Mouse (Mus musculus) limb, embryonic 10.5 days (tissue): ENCODE data around the gene Smtn. TPM values are rescaled to one million over a fixed set of nuclear protein-coding genes. Genes with fewer than 3 reads are reported as not detected.

Experiments
- DNase-seq: peaks from one replicate; pipeline ENCODE4 v3.0.0-alpha.2; 2017; ENCODE audit warnings: low spot score
- H3K27ac ChIP-seq: fragments of 300-500 bp; sonication (generic); 2 replicates; pipeline ENCODE4 v1.5.1; 2016; ENCODE audit warnings: mild to moderate bottlenecking
- H3K27me3 ChIP-seq: fragments of 300-500 bp; sonication (generic); 2 replicates; pipeline ENCODE4 v1.6.1; 2016; ENCODE audit warnings: low read depth, mild to moderate bottlenecking; ENCODE audit not compliant: poor library complexity, severe bottlenecking
- H3K36me3 ChIP-seq: fragments of 300-500 bp; sonication (generic); 2 replicates; pipeline ENCODE4 v1.6.1; 2016; ENCODE audit warnings: mild to moderate bottlenecking, moderate library complexity
- H3K4me1 ChIP-seq: fragments of 300-500 bp; sonication (generic); 2 replicates; pipeline ENCODE4 v1.6.1; 2016
- H3K4me3 ChIP-seq: fragments of 300-500 bp; sonication (generic); 2 replicates; pipeline ENCODE4 v1.5.1; 2016; ENCODE audit warnings: mild to moderate bottlenecking, moderate library complexity
- H3K9me3 ChIP-seq: fragments of 300-500 bp; sonication (generic); replicated peaks from 2 replicates; pipeline ENCODE4 v1.6.1; 2016; ENCODE audit warnings: mild to moderate bottlenecking
- WGBS: fragments of 180-500 bp; shearing (Covaris S2); methylation state at CpG from one replicate; pipeline ENCODE4 v1.1.7; 2016; 5-methylcytosine and 5-hydroxymethylcytosine counted together
- polyA plus RNA-seq: library from polyadenylated mRNA; unstranded; fragments of >200 nt; fragmentation: Nextera tagmentation; extraction: Ambion mirVana; gene quantifications from 2 replicates; pipeline ENCODE4 v1.2.1, GENCODE M21; 2016

Gene Smtn
- polyA plus RNA-seq, 1 experiment from 2014 or later = 52.8 TPM

GRCm38 (mm10) chr11:3532101-3532931 lies 8.1 kb downstream of the Smtn start:
- Histone ChIP-seq H3K36me3 (peaks cover 79% of the 10 kb centered on the region), H3K27ac (no peak overlapping the region), H3K4me3 (no peak overlapping the region), H3K4me1 (peaks cover 25% of the 10 kb centered on the region), H3K27me3 (no peaks in the 10 kb centered on the region), H3K9me3 (no peaks in the 10 kb centered on the region)
- no peak for DNase-seq
- 91% methylated on average over 16 of the region's 16 CpGs for WGBS

- WGBS = 88% methylated on average over 6 of the region's 6 CpGs
- Histone ChIP-seq H3K27me3 (no peaks in the 10 kb centered on the region), H3K4me3 (no peak overlapping the region), H3K9me3 (no peaks in the 10 kb centered on the region), H3K27ac (no peak overlapping the region), H3K36me3 (peaks cover 79% of the 10 kb centered on the region), H3K4me1 (peaks cover 20% of the 10 kb centered on the region)
- no peak for DNase-seq
Observed at GRCm38 (mm10) chr11:3531634-3532033, 8.8 kb downstream of the Smtn start.

- 98% methylated on average over 3 of the region's 3 CpGs for WGBS
Observed at GRCm38 (mm10) chr11:3530731-3531130, 9.7 kb downstream of the Smtn start.

GRCm38 (mm10) chr11:3529476-3530252 lies 10.7 kb downstream of the Smtn start:
- Histone ChIP-seq H3K27ac (no peak overlapping the region), H3K4me3 (no peak overlapping the region), H3K36me3 (peaks cover 98% of the 10 kb centered on the region), H3K4me1 (peaks cover under 1% of the 10 kb centered on the region; the same call in 1 of the 2 replicates), H3K9me3 (no peaks in the 10 kb centered on the region), H3K27me3 (no peaks in the 10 kb centered on the region)
- 84% methylated on average over 20 of the region's 20 CpGs for WGBS
- DNase-seq = no peak

More at GRCm38 (mm10) chr11:3530731-3531130, 9.7 kb downstream of the Smtn start:
- Histone ChIP-seq H3K36me3 (peaks cover 88% of the 10 kb centered on the region), H3K4me3 (no peak overlapping the region), H3K4me1 (peaks cover 11% of the 10 kb centered on the region), H3K9me3 (no peaks in the 10 kb centered on the region), H3K27me3 (no peaks in the 10 kb centered on the region), H3K27ac (no peak overlapping the region)
- DNase-seq = no peak

GRCm38 (mm10) chr11:3528208-3528607 lies 12.2 kb downstream of the Smtn start:
- Histone ChIP-seq H3K9me3 (no peaks in the 10 kb centered on the region), H3K27me3 (no peaks in the 10 kb centered on the region), H3K4me1 (no peaks in the 10 kb centered on the region), H3K27ac (no peak overlapping the region), H3K4me3 (no peak overlapping the region), H3K36me3 (peaks cover 98% of the 10 kb centered on the region)
- no peak for DNase-seq
- 90% methylated on average over 6 of the region's 6 CpGs for WGBS

- Histone ChIP-seq H3K27ac (no peak overlapping the region), H3K27me3 (no peaks in the 10 kb centered on the region), H3K4me1 (no peaks in the 10 kb centered on the region), H3K9me3 (no peaks in the 10 kb centered on the region), H3K36me3 (peaks cover 98% of the 10 kb centered on the region), H3K4me3 (no peak overlapping the region)
- no peak for DNase-seq
- WGBS = 88% methylated on average over 8 of the region's 8 CpGs
Observed at GRCm38 (mm10) chr11:3527766-3528165, 12.6 kb downstream of the Smtn start.

- DNase-seq = no peak
- Histone ChIP-seq H3K4me1 (no peaks in the 10 kb centered on the region), H3K9me3 (no peaks in the 10 kb centered on the region), H3K36me3 (peaks cover 98% of the 10 kb centered on the region), H3K27me3 (no peaks in the 10 kb centered on the region), H3K4me3 (no peak overlapping the region), H3K27ac (no peak overlapping the region)
- WGBS = 92% methylated on average over 24 of the region's 24 CpGs
Observed at GRCm38 (mm10) chr11:3526979-3527738, 13.3 kb downstream of the Smtn start.

GRCm38 (mm10) chr11:3526207-3526606 lies 14.2 kb downstream of the Smtn start:
- DNase-seq = no peak
- H3K27me3 ChIP-seq = no peaks in the 10 kb centered on the region
- H3K4me3 ChIP-seq = no peak overlapping the region
- H3K36me3 ChIP-seq = peaks cover 98% of the 10 kb centered on the region
- no peak overlapping the region for H3K27ac ChIP-seq
- no peaks in the 10 kb centered on the region for H3K9me3 ChIP-seq
- H3K4me1 ChIP-seq = no peaks in the 10 kb centered on the region
- WGBS = 88% methylated on average over 9 of the region's 9 CpGs

- Histone ChIP-seq H3K4me1 (no peaks in the 10 kb centered on the region), H3K4me3 (no peak overlapping the region), H3K27ac (no peak overlapping the region), H3K27me3 (no peaks in the 10 kb centered on the region), H3K9me3 (no peaks in the 10 kb centered on the region), H3K36me3 (peaks cover 98% of the 10 kb centered on the region)
- no peak for DNase-seq
- WGBS = 86% methylated on average over 4 of the region's 4 CpGs
Observed at GRCm38 (mm10) chr11:3525560-3525959, 14.9 kb downstream of the Smtn start.

GRCm38 (mm10) chr11:3523840-3524582 lies 16.4 kb downstream of the Smtn start:
- H3K36me3 ChIP-seq = peaks cover 98% of the 10 kb centered on the region
- no peaks in the 10 kb centered on the region for H3K9me3 ChIP-seq
- no peaks in the 10 kb centered on the region for H3K4me1 ChIP-seq

GRCm38 (mm10) chr11:3522285-3523000 lies 18.0 kb downstream of the Smtn start:
- WGBS = 94% methylated on average over 17 of the region's 17 CpGs
- H3K9me3 ChIP-seq = no peaks in the 10 kb centered on the region
- H3K27ac ChIP-seq = no peak overlapping the region
- DNase-seq = no peak
- peaks cover 5% of the 10 kb centered on the region for H3K4me1 ChIP-seq
- peaks cover 15% of the 10 kb centered on the region for H3K27me3 ChIP-seq
- no peak overlapping the region for H3K4me3 ChIP-seq
- peaks cover 83% of the 10 kb centered on the region for H3K36me3 ChIP-seq

More at GRCm38 (mm10) chr11:3523840-3524582, 16.4 kb downstream of the Smtn start:
- DNase-seq = no peak
- Histone ChIP-seq H3K27me3 (no peaks in the 10 kb centered on the region), H3K27ac (no peak overlapping the region), H3K4me3 (no peak overlapping the region)
- 84% methylated on average over 7 of the region's 7 CpGs for whole genome bisulfite sequencing
